Mouse (Mus musculus) ovary, postnatal 14 days (tissue): ENCODE measurements at regions not wholly inside any gene's neighbourhood (a gene's known extent, or its start where the extent isn't known, plus 50 kb on each side); places are given as distances from the start of the nearest gene placed in this dataset.

Experiments
- DNase-seq: peaks from one replicate; pipeline ENCODE4 v3.0.0; 2022; ENCODE audit warnings: low spot score

GRCm38 (mm10) chr13:83252452-83252851, 251.4 kb upstream of the Mef2c start:
- no peak for DNase-seq

GRCm38 (mm10) chr13:83266591-83266990, 237.2 kb upstream of the Mef2c start:
- DNase-seq, result no peak

- no peak for DNase-seq
These were observed 235.2 kb upstream of the Mef2c start for GRCm38 (mm10) chr13:83268663-83269062.

- no peak for DNase-seq
These were observed 225.1 kb upstream of the Mef2c start for GRCm38 (mm10) chr13:83278695-83279094.

GRCm38 (mm10) chr13:83307696-83308095, 196.1 kb upstream of the Mef2c start:
- no peak for DNase-seq

- no peak for DNase-seq
These were observed 175.3 kb upstream of the Mef2c start for GRCm38 (mm10) chr13:83328488-83328887.

- no peak for DNase-seq
These were observed 170.1 kb upstream of the Mef2c start for GRCm38 (mm10) chr13:83333728-83334127.

GRCm38 (mm10) chr13:83344611-83345319, 159.1 kb upstream of the Mef2c start:
- DNase-seq, result no peak

- no peak for DNase-seq
These were observed 148.5 kb upstream of the Mef2c start for GRCm38 (mm10) chr13:83355341-83355740.

- no peak for DNase-seq
These were observed 143.3 kb upstream of the Mef2c start for GRCm38 (mm10) chr13:83360529-83360928.

GRCm38 (mm10) chr13:83376097-83376797, 127.6 kb upstream of the Mef2c start:
- DNase-seq, result no peak

- DNase-seq, result no peak
These were observed 125.2 kb upstream of the Mef2c start for GRCm38 (mm10) chr13:83378644-83379043.

GRCm38 (mm10) chr13:83382609-83383008, 121.2 kb upstream of the Mef2c start:
- no peak for DNase-seq

GRCm38 (mm10) chr13:83394773-83395172, 109.1 kb upstream of the Mef2c start:
- DNase-seq, result no peak

- no peak for DNase-seq
These were observed 104.5 kb upstream of the Mef2c start for GRCm38 (mm10) chr13:83399381-83399780.

- DNase-seq, result no peak
These were observed 64.0 kb upstream of the Mef2c start for GRCm38 (mm10) chr13:83439619-83440436.

- no peak for DNase-seq
These were observed 59.6 kb upstream of the Mef2c start for GRCm38 (mm10) chr13:83444277-83444676.

GRCm38 (mm10) chr13:83450820-83451219, 53.0 kb upstream of the Mef2c start:
- DNase-seq, result no peak

GRCm38 (mm10) chr13:83452987-83453386, 50.8 kb upstream of the Mef2c start:
- DNase-seq, result no peak
